Mouse (Mus musculus) heart, postnatal 0 days (tissue): ENCODE measurements at regions not wholly inside any gene's neighbourhood (a gene's known extent, or its start where the extent isn't known, plus 50 kb on each side); places are given as distances from the start of the nearest gene placed in this dataset.
"Not testable (repeated sequence)": the region's sequence is repeated elsewhere in the genome, so short reads cannot be mapped to it uniquely, and the experiment has no call there.

Experiments
- CTCF ChIP-seq: IDR thresholded peaks from 2 replicates; pipeline ENCODE4 v1.5.1; 2016; ENCODE audit warnings: antibody characterized with exemption, control low read depth, low read depth
- EP300 ChIP-seq: IDR thresholded peaks from 2 replicates; pipeline ENCODE4 v1.6.1; 2016; ENCODE audit warnings: antibody characterized with exemption, low read depth

DNA sequence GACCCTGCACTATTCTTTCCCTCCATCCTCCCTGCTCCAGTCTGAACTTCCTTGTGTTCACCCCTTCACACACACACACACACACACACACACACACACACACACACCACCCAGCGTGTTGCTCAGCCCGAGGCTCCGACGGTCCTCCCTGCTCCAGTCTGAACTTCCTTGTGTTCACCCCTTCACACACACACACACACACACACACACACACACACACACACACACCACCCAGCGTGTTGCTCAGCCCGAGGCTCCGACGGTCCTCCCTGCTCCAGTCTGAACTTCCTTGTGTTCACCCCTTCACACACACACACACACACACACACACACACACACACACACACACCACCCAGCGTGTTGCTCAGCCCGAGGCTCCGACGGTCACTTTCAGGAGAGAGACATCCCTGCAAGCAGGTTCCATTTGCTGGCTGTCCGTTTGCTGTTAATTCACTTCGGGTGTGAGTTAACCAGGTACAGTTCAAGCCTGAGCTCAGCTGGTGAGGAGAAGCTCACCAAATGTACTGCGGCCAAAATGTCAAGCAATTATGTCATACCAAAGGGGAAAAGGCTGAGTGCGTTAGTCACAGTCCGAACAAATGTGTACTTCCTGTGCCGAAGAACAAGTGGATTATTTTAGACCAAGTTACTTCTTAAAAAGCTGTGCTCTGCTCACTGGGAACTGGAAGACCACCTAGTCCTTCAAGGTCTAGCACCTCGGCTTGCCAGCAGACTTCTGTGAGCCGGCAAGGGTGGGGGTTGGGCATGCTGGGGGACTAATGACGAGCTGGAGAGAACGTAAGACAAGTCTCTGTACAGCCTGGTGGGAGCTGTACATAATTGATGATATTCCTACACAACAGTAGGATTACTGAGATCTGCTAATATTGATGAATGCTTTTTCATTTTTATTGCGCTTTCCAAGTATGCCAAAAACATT lies 52.0 kb upstream of the Wwc2 start:
- not testable (repeated sequence) for TF ChIP-seq CTCF, EP300
